Mouse (Mus musculus) hindbrain, embryonic 13.5 days (tissue): ENCODE results near the gene Ptpa. TPM values are rescaled to one million over a fixed set of nuclear protein-coding genes. Genes with fewer than 3 reads are reported as not detected.

ENCODE experiments used
- ATAC-seq: fragments of 200-750 bp; cut with Nextera tagmentation; 2 replicates; pipeline ENCODE4 v1.8.0; 2017; ENCODE audit warnings: moderate TSS enrichment; ENCODE audit not compliant: low FRiP score
- H3K27ac ChIP-seq: fragments of 300-500 bp; sonication (generic); 2 replicates; pipeline ENCODE4 v1.5.1; 2015; ENCODE audit warnings: inconsistent platforms, mild to moderate bottlenecking, moderate library complexity
- H3K27me3 ChIP-seq: fragments of 300-500 bp; sonication (generic); 2 replicates; pipeline ENCODE4 v1.6.1; 2015; ENCODE audit warnings: mild to moderate bottlenecking, inconsistent platforms
- H3K36me3 ChIP-seq: fragments of 300-500 bp; sonication (generic); 2 replicates; pipeline ENCODE4 v1.6.1; 2015; ENCODE audit warnings: mild to moderate bottlenecking, inconsistent platforms
- H3K4me1 ChIP-seq: fragments of 300-500 bp; sonication (generic); replicated peaks from 2 replicates; pipeline ENCODE4 v1.6.1; 2015; ENCODE audit warnings: inconsistent platforms
- H3K4me2 ChIP-seq: fragments of 300-500 bp; sonication (generic); 2 replicates; pipeline ENCODE4 v1.6.1; 2015; ENCODE audit warnings: inconsistent platforms, mild to moderate bottlenecking, moderate library complexity
- H3K4me3 ChIP-seq: fragments of 300-500 bp; sonication (generic); 2 replicates; pipeline ENCODE4 v1.5.1; 2015; ENCODE audit warnings: mild to moderate bottlenecking, inconsistent platforms
- H3K9ac ChIP-seq: fragments of 300-500 bp; sonication (generic); 2 replicates; pipeline ENCODE4 v1.6.1; 2015; ENCODE audit warnings: mild to moderate bottlenecking, inconsistent platforms
- H3K9me3 ChIP-seq: fragments of 300-500 bp; sonication (generic); 2 replicates; pipeline ENCODE4 v1.6.1; 2016; ENCODE audit warnings: inconsistent platforms
- WGBS: fragments of 180-500 bp; shearing (Covaris S2); methylation state at CpG from one replicate; pipeline ENCODE4 v1.1.7; 2015; 5-methylcytosine and 5-hydroxymethylcytosine counted together
- polyA plus RNA-seq: library from polyadenylated mRNA; unstranded; fragments of >200 nt; fragmentation: Nextera tagmentation; extraction: Ambion mirVana; gene quantifications from 2 replicates; pipeline ENCODE4 v1.2.1, GENCODE M21; 2015

The Ptpa gene
- polyA plus RNA-seq = 129 and 133 TPM in 2 replicates

GRCm38 (mm10) chr2:30415936-30416648, at the start of gene Ptpa:
Gene Ptpa (plus strand): TSS chr2:30416039.
- Histone ChIP-seq H3K9me3 (no peaks in the 10 kb centered on the region), H3K4me3 (peak within 1 kb of the TSS; percentile 88), H3K4me1 (peaks cover 60% of the 10 kb centered on the region), H3K27ac (peak within 1 kb of the TSS; percentile 98), H3K36me3 (peaks cover 17% of the 10 kb centered on the region), H3K27me3 (peaks cover 3% of the 10 kb centered on the region; the same call in 1 of the 2 replicates), H3K9ac (peak within 1 kb of the TSS; percentile 96), H3K4me2 (peak within 1 kb of the TSS; percentile 73)
- ATAC-seq = peak; percentile 92
- under 1% methylated on average over 65 of the region's 67 CpGs for WGBS

GRCm38 (mm10) chr2:30366203-30366602, 49.6 kb upstream of the Ptpa start:
- Histone ChIP-seq H3K4me1 (peaks cover 21% of the 10 kb centered on the region), H3K9me3 (no peaks in the 10 kb centered on the region), H3K27me3 (no peaks in the 10 kb centered on the region), H3K36me3 (peaks cover 44% of the 10 kb centered on the region), H3K27ac (no peak overlapping the region), H3K4me3 (no peak overlapping the region), H3K9ac (no peak overlapping the region), H3K4me2 (no peak overlapping the region)
- ATAC-seq = no peak
- WGBS = 78% methylated on average over 5 of the region's 5 CpGs

- Histone ChIP-seq H3K36me3 (peaks cover 93% of the 10 kb centered on the region), H3K27ac (no peak overlapping the region), H3K4me2 (no peak overlapping the region), H3K4me1 (0 out of 2 replicates have a peak, but pooled peaks cover 3% of the 10 kb centered on the region), H3K27me3 (no peaks in the 10 kb centered on the region), H3K4me3 (no peak overlapping the region), H3K9me3 (no peaks in the 10 kb centered on the region), H3K9ac (no peak overlapping the region)
- 96% methylated on average over 8 of the region's 8 CpGs for WGBS
- ATAC-seq = no peak
These were observed 44.3 kb upstream of the Ptpa start for GRCm38 (mm10) chr2:30371544-30371943.

GRCm38 (mm10) chr2:30372726-30373125, 43.1 kb upstream of the Ptpa start:
- no peak overlapping the region for H3K4me2 ChIP-seq
- ATAC-seq = no peak
- H3K4me3 ChIP-seq = no peak overlapping the region
- H3K27ac ChIP-seq = no peak overlapping the region
- H3K4me1 ChIP-seq = no peaks in the 10 kb centered on the region
- no peaks in the 10 kb centered on the region for H3K27me3 ChIP-seq
- no peak overlapping the region for H3K9ac ChIP-seq
- WGBS = 96% methylated on average over 5 of the region's 5 CpGs
- H3K9me3 ChIP-seq = no peaks in the 10 kb centered on the region
- peaks cover 95% of the 10 kb centered on the region for H3K36me3 ChIP-seq

- H3K27me3 ChIP-seq = no peaks in the 10 kb centered on the region
- H3K36me3 ChIP-seq = peaks cover 95% of the 10 kb centered on the region
- WGBS = 97% methylated on average over 10 of the region's 10 CpGs
- H3K4me3 ChIP-seq = no peak overlapping the region
- H3K4me1 ChIP-seq = no peaks in the 10 kb centered on the region
- H3K9ac ChIP-seq = no peak overlapping the region
- no peaks in the 10 kb centered on the region for H3K9me3 ChIP-seq
- H3K4me2 ChIP-seq = no peak overlapping the region
- ATAC-seq = no peak
- no peak overlapping the region for H3K27ac ChIP-seq
These were observed 39.9 kb upstream of the Ptpa start for GRCm38 (mm10) chr2:30375893-30376292.

- Histone ChIP-seq H3K4me3 (no peak overlapping the region), H3K4me1 (no peaks in the 10 kb centered on the region), H3K4me2 (no peak overlapping the region), H3K36me3 (peaks cover 95% of the 10 kb centered on the region), H3K9me3 (no peaks in the 10 kb centered on the region), H3K27ac (no peak overlapping the region), H3K9ac (no peak overlapping the region), H3K27me3 (no peaks in the 10 kb centered on the region)
- 88% methylated on average over 5 of the region's 5 CpGs for WGBS
- no peak for ATAC-seq
These were observed 38.1 kb upstream of the Ptpa start for GRCm38 (mm10) chr2:30377721-30378120.

- Histone ChIP-seq H3K4me3 (no peak overlapping the region), H3K4me1 (no peaks in the 10 kb centered on the region), H3K4me2 (no peak overlapping the region), H3K9ac (no peak overlapping the region), H3K36me3 (peaks cover 97% of the 10 kb centered on the region), H3K9me3 (no peaks in the 10 kb centered on the region), H3K27ac (no peak overlapping the region), H3K27me3 (no peaks in the 10 kb centered on the region)
- ATAC-seq = no peak
- WGBS = 90% methylated on average over 7 of the region's 7 CpGs
These were observed 36.5 kb upstream of the Ptpa start for GRCm38 (mm10) chr2:30379307-30379706.

- Histone ChIP-seq H3K9ac (no peak overlapping the region), H3K36me3 (peaks cover 100% of the 10 kb centered on the region), H3K4me1 (no peaks in the 10 kb centered on the region), H3K9me3 (no peaks in the 10 kb centered on the region), H3K27me3 (no peaks in the 10 kb centered on the region), H3K4me2 (no peak overlapping the region), H3K27ac (no peak overlapping the region), H3K4me3 (no peak overlapping the region)
- whole genome bisulfite sequencing = 91% methylated on average over 10 of the region's 10 CpGs
- ATAC-seq = no peak
These were observed 35.1 kb upstream of the Ptpa start for GRCm38 (mm10) chr2:30380564-30381376.

GRCm38 (mm10) chr2:30381377-30381725, 34.5 kb upstream of the Ptpa start:
- no peaks in the 10 kb centered on the region for H3K9me3 ChIP-seq
- H3K4me2 ChIP-seq = no peak overlapping the region
- no peaks in the 10 kb centered on the region for H3K4me1 ChIP-seq
- peaks cover 98% of the 10 kb centered on the region for H3K36me3 ChIP-seq
- ATAC-seq = no peak
- WGBS = 96% methylated on average over 4 of the region's 4 CpGs
- no peak overlapping the region for H3K4me3 ChIP-seq
- no peak overlapping the region for H3K27ac ChIP-seq
- H3K9ac ChIP-seq = no peak overlapping the region
- no peaks in the 10 kb centered on the region for H3K27me3 ChIP-seq

- H3K4me1 ChIP-seq = no peaks in the 10 kb centered on the region
- no peak overlapping the region for H3K4me2 ChIP-seq
- no peak overlapping the region for H3K27ac ChIP-seq
- no peaks in the 10 kb centered on the region for H3K27me3 ChIP-seq
- H3K36me3 ChIP-seq = peaks cover 63% of the 10 kb centered on the region
- H3K9ac ChIP-seq = no peak overlapping the region
- WGBS = 92% methylated on average over 5 of the region's 5 CpGs
- ATAC-seq = no peak
- H3K9me3 ChIP-seq = no peaks in the 10 kb centered on the region
- no peak overlapping the region for H3K4me3 ChIP-seq
These were observed 31.0 kb upstream of the Ptpa start for GRCm38 (mm10) chr2:30384814-30385213.

- H3K9ac ChIP-seq = no peak overlapping the region
- H3K4me2 ChIP-seq = no peak overlapping the region
- H3K4me3 ChIP-seq = no peak overlapping the region
- ATAC-seq = no peak
- H3K4me1 ChIP-seq = no peaks in the 10 kb centered on the region
- H3K27me3 ChIP-seq = no peaks in the 10 kb centered on the region
- 88% methylated on average over 4 of the region's 4 CpGs for WGBS
- H3K36me3 ChIP-seq = peaks cover 55% of the 10 kb centered on the region
- H3K27ac ChIP-seq = no peak overlapping the region
- no peaks in the 10 kb centered on the region for H3K9me3 ChIP-seq
These were observed 30.2 kb upstream of the Ptpa start for GRCm38 (mm10) chr2:30385591-30385990.

GRCm38 (mm10) chr2:30386913-30387312, 28.9 kb upstream of the Ptpa start:
- Histone ChIP-seq H3K36me3 (peaks cover 42% of the 10 kb centered on the region), H3K9ac (no peak overlapping the region), H3K4me1 (peaks cover 11% of the 10 kb centered on the region), H3K27ac (no peak overlapping the region), H3K4me2 (no peak overlapping the region), H3K4me3 (no peak overlapping the region), H3K9me3 (no peaks in the 10 kb centered on the region), H3K27me3 (no peaks in the 10 kb centered on the region)
- no peak for ATAC-seq
- 89% methylated on average over 9 of the region's 9 CpGs for WGBS
